Mouse (Mus musculus): Measurements from ENCODE around the gene Slc36a2. TPM values are rescaled to one million over a fixed set of nuclear protein-coding genes. Genes with fewer than 3 reads are reported as not detected.
A peak's percentile ranks its signal among the peaks of the same experiment; 100 is the strongest.

The Slc36a2 gene
- 10 to 100 TPM; 11.2 to 54.4 (median 43.2) TPM for total RNA-seq (2022)

DNA sequence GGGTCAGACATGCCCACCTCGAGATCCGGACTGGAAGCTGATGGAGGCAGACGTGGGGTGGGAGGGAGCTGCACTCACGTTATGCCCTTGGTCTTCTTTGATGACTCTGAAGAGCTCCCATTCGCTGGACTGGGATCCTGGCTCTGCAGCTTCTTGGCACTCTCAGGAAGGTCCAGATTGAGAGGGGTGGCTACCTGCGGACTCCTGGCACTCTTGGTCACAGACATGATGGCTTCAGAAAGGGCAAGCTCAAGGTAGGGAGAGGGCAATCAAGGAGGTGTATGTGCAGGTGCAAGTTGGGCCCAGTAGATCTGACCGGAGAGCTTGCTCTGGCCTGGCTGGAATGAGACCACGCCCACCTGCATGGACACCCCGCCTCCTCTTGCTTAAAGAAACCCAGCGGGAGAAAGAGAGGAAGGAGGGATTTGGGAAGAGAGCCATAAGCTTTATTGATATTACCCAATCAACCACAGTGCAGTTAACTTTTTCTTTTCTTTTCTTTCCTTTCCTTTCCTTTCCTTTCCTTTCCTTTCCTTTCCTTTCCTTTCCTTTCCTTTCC, at the start of gene Slc36a2:
Gene Slc36a2, minus strand, starts transcription at position 345 of the 559 bp plus-strand sequence.
- DNase-seq = no peak

DNA sequence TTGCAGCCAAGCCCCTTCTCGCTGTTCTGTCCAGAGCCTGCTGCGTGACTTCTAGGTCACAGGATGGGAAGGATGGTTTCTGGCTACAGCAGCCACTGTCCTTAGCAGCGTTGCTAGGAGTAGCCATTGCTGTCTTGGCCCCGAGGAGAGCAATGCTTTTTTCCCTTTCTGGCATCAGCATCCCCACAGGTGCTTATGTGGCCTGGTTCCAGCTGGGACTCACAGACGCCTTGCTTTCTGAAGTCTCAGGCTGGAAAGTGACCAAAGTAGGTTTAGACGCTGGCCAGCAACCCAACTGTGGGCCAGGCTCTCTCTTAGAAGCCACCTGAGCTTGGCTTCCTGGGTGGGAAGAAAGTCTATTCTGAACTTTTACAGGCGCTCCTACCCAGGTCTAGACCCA, 49.4 kb upstream of the Slc36a2 start:
- DNase-seq = no peak

DNA sequence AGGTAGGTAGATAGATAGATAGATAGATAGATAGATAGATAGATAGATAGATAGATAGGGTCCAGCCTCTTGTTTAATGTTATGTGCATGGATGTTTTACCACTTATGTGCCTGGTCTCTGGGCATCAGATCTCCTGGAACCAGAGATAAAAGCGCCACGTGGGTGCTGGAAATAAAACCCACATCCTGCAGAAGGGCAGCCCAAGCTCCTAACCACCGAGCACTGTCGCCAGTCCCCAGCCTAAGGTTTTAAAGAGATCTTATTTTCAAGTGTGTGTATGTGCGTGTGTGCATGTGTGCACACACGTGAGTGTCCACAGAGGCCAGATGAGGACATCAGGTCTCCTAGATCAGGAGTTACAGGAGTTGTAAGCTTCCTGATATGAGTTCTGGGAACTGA, 46.2 kb upstream of the Slc36a2 start:
- no peak for DNase-seq

- DNase-seq = no peak
Observed at GRCm38 (mm10) chr11:55221306-55221705, 36.4 kb upstream of the Slc36a2 start.

DNA sequence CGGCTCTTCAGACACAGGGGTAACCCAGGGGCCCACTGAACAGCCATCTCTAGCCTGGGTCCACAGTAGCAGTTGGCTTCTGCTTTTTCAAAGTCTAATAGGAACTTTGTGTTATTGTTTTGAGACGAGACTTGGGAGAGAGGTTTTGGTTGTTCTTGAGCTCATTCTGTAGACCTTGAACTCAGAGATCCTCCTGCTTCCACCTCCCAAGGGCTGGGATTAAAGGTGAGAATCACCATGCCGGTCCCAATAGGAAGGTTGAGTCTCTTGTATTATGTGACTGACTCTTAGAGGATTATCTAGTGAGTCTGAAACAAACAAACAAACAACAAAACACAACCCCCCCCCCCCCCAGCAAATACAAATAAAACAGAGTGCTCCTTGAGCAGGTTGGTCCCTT, 33.6 kb upstream of the Slc36a2 start:
- DNase-seq = no peak

GRCm38 (mm10) chr11:55217880-55218279, 33.0 kb upstream of the Slc36a2 start:
- DNase-seq = no peak

DNA sequence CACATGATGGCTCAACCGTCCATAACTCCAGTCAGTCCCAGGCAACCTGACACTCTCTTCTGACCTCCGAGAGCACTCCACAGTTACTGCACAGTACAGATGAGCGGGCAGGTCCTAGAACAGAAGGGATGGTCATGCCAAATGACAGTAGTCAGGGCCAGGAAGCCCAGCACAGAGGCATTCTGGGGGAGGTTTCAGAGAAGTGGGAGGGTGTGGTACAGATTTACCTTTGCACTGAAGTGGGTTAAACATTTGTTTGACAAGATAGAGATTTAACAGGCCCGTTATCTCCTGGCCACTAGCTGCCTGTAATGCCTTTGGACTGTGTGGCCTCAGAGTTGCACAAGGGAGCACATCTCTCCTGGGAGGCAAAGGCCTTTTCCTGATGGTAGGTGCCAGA, 32.5 kb upstream of the Slc36a2 start:
- no peak for DNase-seq

DNA sequence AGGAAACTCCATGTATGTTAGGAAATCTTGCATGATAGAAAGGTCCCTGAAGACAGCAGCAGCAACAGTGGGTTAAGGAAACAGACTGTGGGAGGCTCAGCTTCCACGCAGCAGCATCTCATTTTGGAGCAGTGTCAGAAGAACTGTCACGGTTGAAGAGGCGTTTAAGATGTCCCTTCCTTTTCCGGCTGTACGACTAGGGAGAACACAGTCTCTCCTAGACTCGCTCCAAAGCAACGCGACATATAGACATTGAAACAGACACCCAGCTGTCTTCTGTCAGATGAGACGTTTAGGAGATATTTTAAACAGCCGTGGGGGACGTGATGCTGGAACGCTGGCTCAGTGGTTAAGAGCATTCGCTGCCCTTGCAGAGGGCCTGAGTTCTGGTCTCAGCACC, 32.0 kb upstream of the Slc36a2 start:
- DNase-seq = no peak

GRCm38 (mm10) chr11:55216061-55216460, 31.2 kb upstream of the Slc36a2 start:
- no peak for DNase-seq

DNA sequence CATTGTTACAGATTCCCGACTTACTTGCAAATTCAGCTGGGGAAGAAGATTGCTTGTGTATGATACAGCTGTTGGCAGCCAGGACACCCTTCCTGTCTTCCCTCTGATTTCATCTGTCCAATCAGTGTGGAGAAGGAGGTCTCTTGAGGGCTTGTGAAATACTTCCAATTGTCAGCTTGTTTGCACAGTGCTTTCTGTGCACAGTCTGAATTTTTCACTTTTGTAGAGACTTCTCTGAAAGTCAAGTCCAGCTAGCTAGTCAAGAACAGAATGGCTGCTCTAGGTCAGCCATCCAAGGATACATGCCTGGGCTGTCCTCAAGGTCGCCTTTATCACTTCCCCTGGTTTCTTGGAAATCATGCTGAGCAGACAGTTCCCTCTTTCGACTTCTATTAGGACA, 30.1 kb upstream of the Slc36a2 start:
- DNase-seq = no peak

- DNase-seq = no peak
Observed at GRCm38 (mm10) chr11:55214161-55214560, 29.3 kb upstream of the Slc36a2 start.

DNA sequence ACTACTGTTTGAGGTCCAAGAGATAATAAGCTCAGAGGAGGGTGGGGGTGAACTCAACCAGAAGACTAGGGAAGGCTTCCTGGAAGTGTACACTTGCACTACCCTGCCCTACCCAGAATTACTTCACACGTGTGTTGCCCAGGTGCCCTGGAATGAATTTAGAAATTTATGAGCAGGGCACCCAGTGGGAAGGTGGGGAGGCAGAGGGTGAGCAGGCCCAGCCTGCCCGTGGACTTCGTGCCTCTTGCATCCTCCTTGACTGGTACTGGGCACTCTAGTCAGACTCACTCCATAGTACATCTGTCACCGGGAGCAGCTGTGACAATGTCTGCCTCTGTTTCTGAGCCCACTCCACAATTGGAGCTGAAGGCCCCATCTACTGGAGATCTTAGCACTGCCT, 28.6 kb upstream of the Slc36a2 start:
- no peak for DNase-seq

- no peak for DNase-seq
Observed at GRCm38 (mm10) chr11:55209626-55210353, 24.9 kb upstream of the Slc36a2 start.

- no peak for DNase-seq
Observed at GRCm38 (mm10) chr11:55209032-55209431, 24.2 kb upstream of the Slc36a2 start.

DNA sequence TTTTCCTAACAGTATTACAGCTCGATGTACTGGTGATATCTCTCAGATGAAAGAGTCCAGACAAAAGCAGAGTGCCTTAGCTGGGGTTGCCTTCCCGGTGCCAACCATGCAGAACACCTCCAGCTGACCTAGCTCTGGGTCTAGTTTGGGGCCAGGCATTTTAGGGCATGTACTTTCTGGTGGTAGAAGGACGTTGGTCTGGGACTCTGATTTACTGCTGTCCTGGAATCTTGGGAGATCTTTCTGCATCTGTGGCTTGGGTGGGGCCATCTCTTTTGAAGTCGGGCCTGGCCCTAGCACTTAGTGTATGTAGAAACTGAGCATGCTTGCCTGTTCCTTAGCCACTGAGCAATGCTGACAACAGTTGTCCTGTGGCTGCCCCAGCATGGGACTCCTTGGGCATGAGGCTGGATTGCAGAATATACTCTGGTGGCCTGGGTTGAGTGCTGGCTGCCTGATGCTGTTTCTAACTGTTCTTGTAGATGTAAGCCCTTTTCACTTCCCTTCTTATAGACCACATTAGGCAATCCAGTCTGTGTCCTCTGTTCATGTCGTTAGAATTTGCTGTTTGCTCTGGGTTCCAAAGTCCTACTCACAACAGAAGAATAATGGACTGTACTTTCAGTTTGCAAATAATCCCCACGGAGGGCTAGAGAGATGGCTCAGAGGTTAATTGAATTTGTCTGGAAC, 23.3 kb upstream of the Slc36a2 start:
- no peak for DNase-seq

- no peak for DNase-seq
Observed at GRCm38 (mm10) chr11:55204602-55205001, 19.7 kb upstream of the Slc36a2 start.

- DNase-seq = peak; percentile 89
Observed at GRCm38 (mm10) chr11:55204159-55204596, 19.3 kb upstream of the Slc36a2 start, which contains the start of gene Slc36a1. Gene Slc36a1 (plus strand): TSS chr11:55204350.

- no peak for DNase-seq
Observed at GRCm38 (mm10) chr11:55197740-55198510, 13.0 kb upstream of the Slc36a2 start.

GRCm38 (mm10) chr11:55197086-55197485, 12.2 kb upstream of the Slc36a2 start:
- no peak for DNase-seq

DNA sequence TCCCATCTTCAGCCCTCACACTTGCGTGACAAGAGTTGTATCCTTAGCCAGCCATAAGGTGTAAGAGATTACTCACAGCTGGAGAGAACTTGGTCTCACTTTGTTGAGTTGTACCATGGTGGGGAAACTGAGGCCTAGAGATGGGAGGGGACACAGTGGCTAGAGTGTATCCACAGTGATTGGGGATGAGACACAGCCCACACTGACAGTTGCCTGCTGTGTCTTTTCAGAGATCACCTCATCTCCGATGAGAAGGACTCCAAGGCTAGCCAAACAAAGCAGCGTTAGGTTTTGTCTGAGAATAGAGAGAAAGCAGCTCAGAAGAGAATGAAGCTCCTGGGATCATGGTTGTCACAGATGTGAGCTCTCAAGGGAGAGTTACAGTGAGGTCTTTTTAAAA, 5.3 kb upstream of the Slc36a2 start:
- DNase-seq = no peak

GRCm38 (mm10) chr11:55187777-55188176, 2.9 kb upstream of the Slc36a2 start:
- no peak for DNase-seq

DNA sequence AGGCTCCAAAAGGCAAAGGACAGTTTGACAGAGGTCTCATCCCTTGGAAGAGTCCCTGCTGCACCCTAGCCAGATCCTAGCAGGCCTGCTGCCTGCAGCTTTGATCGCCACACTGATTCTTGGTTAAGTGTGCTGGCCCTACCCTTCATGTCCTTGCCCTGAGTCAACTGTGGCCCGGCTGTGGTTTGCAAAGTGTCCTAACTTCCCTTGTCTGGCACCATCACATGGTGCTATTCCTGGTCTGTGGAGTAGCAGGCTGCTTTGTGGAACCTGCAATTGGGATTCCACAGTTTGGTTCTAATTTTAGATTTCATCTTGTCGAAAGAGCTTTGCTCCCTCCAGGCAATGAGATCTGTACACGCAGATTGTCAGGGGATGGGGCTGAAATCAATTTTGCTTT, 2.4 kb upstream of the Slc36a2 start:
- DNase-seq = no peak

- DNase-seq = no peak
Observed at GRCm38 (mm10) chr11:55184246-55184645, 631 bp downstream of the Slc36a2 start.

Measured in adrenal gland, adult 8-10 months (tissue).